Mouse (Mus musculus) ES-Bruce4 (cell line): Measurements from ENCODE around the gene Zscan29.

Experiments
- CTCF ChIP-seq: IDR thresholded peaks from one replicate; pipeline ENCODE4 v1.8.1; 2011; ENCODE audit warnings: low read depth, low read length
- EP300 ChIP-seq: IDR thresholded peaks from 2 replicates; pipeline ENCODE4 v1.6.1; 2011; ENCODE audit warnings: low read depth, low read length; ENCODE audit not compliant: insufficient read depth
- POLR2A ChIP-seq: IDR thresholded peaks from one replicate; pipeline ENCODE4 v1.8.1; 2011; ENCODE audit warnings: low read length; ENCODE audit not compliant: insufficient read depth

- peak; percentile 10 for TF ChIP-seq CTCF
- no peak for TF ChIP-seq POLR2A
- no peak for TF ChIP-seq EP300
Observed at GRCm38 (mm10) chr2:121153100-121153499, 17.8 kb downstream of the Zscan29 start.
